Mouse (Mus musculus) layer of hippocampus, adult 2 months (tissue): ENCODE measurements around the gene Prr5l. TPM values are rescaled to one million over a fixed set of nuclear protein-coding genes. Genes with fewer than 3 reads are reported as not detected.

ENCODE experiments used
- DNase-seq, 2 experiments: peaks; one replicate each; pipeline ENCODE4 v3.0.0; 2022; ENCODE audit warnings: low spot score in 2 of 2
- H3K27ac ChIP-seq: fragments of 200-600 bp; 2 replicates; pipeline ENCODE4 v1.8.1; 2022
- H3K4me3 ChIP-seq: fragments of 200-600 bp; 2 replicates; pipeline ENCODE4 v1.8.1; 2022; ENCODE audit warnings: mild to moderate bottlenecking
- CTCF ChIP-seq: fragments of 200-600 bp; conservative IDR thresholded peaks from 2 replicates; pipeline ENCODE4 v1.8.1; 2022; ENCODE audit warnings: antibody characterized with exemption, mild to moderate bottlenecking, moderate library complexity
- total RNA-seq, 2 experiments: library from RNA; stranded (reverse); gene quantifications; 2 replicates each; pipeline ENCODE4 v1.2.3; 2021

Gene Prr5l
- total RNA-seq, 2 experiments from 2014 or later, result 7.2 to 9.5 TPM

DNA sequence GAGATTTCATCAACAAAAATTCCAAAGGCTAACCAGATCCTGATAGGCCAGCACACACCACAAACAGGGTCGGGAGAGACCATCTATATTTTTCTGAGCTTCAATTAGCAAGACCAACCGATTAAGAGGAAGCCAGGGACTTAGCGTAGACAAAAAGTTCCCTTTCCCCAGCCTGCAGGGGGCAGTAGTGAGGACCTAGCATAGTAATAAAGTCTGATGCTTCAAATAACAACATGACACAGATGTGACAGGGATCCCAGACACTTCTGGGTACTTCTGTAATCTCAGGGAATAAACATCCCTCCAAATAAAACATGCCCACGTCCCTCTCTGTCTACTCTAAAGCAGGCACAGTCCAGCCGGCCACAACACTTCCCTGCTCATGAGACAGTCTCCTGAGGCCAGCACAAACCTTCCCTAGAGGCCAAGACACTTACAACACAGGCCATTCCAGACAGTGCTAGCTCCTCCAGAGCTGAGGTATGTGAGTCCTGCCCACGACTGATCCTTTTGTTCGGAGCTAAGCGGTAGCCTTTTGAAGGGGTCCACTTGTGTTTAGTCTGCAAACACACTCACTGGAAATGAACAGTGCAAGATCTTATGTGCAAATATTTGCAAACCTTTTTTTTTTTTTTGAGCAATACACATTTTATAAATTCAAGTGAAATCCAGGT is 167.0 kb downstream of the Prr5l start:
- TF ChIP-seq CTCF, result peak; percentile 76
- Histone ChIP-seq H3K27ac (no peak overlapping the region), H3K4me3 (no peak overlapping the region)
- DNase-seq, result peak in 1 of 2 experiments; percentile 33

DNA sequence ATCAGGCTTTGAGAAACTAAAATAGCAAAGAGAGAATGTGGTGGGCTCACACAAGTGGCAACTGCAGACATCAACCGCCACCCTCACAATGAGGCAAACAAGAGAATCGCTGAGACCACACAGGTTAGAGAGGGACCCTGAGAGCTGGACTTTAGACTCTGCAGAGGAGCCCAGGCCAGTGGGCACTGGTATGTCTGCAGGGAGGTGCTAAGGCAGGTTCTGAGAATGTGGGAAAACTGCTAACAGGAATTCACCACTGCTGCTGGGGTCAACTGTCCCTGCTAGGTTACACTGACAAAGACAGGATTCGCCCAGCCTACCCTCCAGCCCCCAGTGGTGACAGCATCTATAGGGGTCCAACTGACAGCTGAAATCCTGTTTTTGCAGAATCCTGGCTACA is 171.2 kb downstream of the Prr5l start:
- no peak overlapping the region for H3K4me3 ChIP-seq
- no peak overlapping the region for H3K27ac ChIP-seq
- no peak for DNase-seq
- TF ChIP-seq CTCF, result no peak

DNA sequence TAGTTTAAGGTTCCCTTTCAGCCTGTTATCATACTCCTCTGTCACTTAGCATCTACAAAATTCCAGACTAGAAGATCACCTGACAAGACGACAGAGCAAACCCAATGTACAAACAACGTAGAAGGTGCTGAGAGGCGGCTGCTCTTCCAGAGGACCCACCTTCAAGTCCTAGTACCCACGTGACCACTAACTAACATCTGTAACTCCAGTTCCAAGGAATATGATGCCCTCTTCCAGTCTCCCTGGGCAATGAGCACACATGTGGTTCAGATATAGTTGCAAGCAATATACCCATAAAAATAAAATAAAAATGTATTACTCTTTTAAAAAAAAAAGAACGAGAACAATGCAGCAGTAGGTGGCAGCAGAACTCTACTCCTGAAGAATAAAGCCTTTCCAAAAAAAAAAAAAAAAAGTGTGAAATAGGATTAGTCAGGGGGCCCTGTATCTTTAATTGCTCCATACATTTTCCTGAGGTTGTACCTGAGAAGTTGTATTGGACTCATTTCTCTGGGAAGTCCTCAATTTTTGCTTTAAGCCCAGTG is 176.8 kb downstream of the Prr5l start:
- DNase-seq, result no peak
- no peak overlapping the region for H3K27ac ChIP-seq
- H3K4me3 ChIP-seq, result no peak overlapping the region
- TF ChIP-seq CTCF, result peak; percentile 88

DNA sequence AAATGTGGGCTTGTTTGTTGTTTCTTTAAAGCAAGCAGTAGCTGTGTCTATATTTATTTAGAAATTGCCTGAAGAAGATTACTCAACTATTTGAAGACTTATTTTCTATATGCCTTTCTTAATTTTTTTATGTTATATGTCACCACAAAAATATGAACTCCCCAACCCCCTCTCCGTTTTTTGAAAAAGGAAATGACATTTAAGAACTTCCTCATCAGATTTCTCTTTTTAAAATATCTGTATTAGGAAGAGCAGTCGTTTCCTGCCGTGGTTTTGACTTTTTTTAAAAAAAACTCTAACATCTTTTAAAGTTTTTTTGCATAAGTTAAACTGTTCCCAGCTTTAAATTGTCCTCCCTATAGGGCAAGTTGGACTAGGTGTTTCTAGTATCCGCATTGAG is 183.5 kb downstream of the Prr5l start:
- Histone ChIP-seq H3K27ac (no peak overlapping the region), H3K4me3 (no peak overlapping the region)
- no peak for DNase-seq
- TF ChIP-seq CTCF, result no peak

DNA sequence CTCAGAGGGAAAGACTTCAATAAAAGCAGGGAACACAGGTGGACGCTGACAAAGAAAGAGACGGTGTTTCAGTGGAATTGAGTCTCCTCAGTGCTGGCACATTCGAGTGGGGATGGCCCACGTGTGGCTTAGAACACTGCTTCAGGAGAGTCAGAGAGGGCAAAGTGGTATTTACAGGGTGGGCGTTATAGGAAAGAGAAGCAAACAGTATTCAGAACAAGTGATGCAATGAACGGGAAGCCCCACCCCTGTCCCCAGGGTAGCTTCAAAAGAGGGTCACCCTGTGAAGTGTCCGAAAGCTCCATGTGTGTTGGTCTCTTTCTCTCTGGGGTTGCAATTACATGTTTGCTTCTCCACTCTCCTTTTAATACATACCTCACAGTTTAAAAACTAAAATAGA is 187.2 kb downstream of the Prr5l start:
- H3K4me3 ChIP-seq, result no peak overlapping the region
- H3K27ac ChIP-seq, result no peak overlapping the region
- TF ChIP-seq CTCF, result no peak
- DNase-seq, result no peak

DNA sequence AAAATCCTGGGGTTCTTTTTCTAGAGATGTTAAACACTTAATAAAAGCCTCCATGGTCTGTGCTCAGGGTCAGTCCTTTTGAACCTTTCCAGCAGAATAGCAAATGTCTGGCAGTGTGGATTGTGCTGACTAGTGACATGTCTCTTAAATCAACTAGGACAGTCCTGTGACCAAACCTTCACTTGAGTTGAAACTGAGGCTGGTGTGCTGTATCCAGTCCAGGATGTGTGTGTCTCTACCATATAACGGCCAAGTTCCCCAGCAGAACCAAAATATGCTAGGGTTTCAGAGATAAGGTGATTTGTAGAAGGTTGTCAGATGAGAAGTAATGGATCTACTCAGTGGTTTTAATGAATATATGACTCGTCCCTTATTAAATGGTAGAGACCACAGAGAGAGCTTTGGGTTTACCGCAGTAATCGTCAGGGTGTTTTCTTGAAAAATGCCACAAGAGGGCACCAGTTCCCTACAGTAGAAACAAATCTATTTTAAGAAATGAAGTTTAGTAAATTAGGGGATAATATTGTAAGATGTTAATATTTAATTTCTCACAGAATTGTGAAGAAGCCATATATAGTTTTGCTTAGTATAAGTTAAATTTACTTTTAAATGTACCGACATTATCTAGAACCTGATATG is 189.1 kb downstream of the Prr5l start:
- peak; percentile 90 for TF ChIP-seq CTCF
- peak; percentile 29 to 43 for DNase-seq
- Histone ChIP-seq H3K4me3 (no peak overlapping the region), H3K27ac (no peak overlapping the region)

DNA sequence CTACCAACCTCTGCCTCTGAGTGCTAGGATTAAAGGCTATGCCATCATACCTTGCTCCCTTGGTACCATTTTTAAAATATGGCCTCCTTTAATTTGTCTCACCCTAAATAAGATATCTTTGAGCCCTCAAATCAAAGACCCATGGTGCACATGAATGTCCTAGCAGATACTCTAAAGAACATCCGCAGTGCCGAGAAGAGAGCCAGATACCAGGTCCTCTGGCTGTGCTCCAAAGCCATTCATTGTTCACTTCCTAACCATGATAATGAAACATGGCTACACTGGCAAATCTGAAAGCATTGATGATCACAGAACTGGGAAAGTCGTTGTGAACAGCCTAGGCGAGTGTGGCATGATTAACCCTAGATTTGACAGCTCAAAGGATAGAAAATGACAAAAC is 189.8 kb downstream of the Prr5l start:
- H3K27ac ChIP-seq, result peak overlapping the region; percentile 28; the same call in 1 of the 2 replicates
- DNase-seq, result no peak
- no peak for TF ChIP-seq CTCF
- no peak overlapping the region for H3K4me3 ChIP-seq

DNA sequence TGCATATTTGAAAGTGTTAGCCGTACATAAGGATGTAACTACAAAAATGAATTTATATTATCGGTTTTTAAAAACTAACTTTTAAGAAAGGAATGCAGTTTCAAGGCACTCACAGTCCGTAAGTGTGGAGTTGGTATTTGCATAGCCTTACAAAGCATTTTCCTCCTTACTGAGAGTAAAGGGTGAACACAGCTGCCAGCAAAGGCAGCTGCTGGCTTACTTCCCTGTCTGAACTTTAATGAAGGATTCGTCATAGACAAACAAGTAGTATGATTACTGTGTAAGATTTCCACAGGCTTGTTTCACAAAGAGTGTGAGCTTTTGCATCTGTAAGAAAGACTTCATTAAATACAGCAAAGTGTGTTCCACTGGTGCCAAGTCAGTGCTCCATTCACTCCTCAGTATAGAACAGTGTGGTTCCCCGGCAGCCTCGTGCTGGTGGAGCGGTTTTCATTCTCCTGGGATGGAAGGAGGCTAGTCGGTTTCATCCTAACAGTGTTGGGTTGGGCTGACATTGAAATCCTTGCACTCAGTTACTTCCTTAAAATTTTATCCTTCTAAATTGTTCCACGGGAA is 192.5 kb downstream of the Prr5l start:
- Histone ChIP-seq H3K27ac (no peak overlapping the region), H3K4me3 (no peak overlapping the region)
- no peak for DNase-seq
- no peak for TF ChIP-seq CTCF

DNA sequence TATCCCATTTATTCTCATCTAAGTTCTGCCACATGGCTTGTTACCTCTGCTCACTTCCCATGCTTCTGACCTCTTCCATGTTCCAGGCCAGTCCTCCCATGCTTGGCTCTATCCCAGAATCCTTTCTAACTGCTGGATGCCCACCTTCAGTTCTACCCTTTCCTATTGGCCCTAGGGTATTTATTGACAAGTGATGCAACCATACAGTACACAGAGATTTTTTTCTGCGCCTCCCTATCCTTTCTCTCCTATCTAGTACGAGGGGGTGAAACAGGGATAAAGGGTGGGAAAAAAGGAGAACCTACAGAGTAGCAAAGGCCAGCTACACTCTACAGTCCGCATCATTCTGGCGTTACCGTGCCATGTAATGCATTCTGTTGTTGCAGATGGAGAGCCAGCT is 194.8 kb downstream of the Prr5l start:
- H3K27ac ChIP-seq, result no peak overlapping the region
- H3K4me3 ChIP-seq, result peak overlapping the region; percentile 3; the same call in 1 of the 2 replicates
- DNase-seq, result no peak
- no peak for TF ChIP-seq CTCF

DNA sequence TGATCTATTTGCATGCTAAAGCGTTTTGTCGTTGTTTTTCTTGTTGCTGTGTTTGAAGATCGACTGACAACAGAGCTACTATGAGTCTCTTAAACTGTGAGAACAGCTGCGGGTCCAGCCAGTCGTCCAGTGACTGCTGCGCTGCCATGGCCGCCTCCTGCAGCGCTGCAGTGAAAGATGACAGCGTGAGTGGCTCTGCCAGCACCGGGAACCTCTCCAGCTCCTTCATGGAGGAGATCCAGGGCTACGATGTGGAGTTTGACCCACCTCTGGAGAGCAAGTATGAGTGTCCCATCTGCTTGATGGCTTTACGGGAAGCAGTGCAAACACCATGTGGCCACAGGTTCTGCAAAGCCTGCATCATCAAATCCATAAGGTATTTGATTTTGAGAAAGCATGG is 198.4 kb downstream of the Prr5l start:
- DNase-seq, result peak in 1 of 2 experiments; percentile 35
- TF ChIP-seq CTCF, result no peak
- no peak overlapping the region for H3K4me3 ChIP-seq
- peak overlapping the region; percentile 67 for H3K27ac ChIP-seq

DNA sequence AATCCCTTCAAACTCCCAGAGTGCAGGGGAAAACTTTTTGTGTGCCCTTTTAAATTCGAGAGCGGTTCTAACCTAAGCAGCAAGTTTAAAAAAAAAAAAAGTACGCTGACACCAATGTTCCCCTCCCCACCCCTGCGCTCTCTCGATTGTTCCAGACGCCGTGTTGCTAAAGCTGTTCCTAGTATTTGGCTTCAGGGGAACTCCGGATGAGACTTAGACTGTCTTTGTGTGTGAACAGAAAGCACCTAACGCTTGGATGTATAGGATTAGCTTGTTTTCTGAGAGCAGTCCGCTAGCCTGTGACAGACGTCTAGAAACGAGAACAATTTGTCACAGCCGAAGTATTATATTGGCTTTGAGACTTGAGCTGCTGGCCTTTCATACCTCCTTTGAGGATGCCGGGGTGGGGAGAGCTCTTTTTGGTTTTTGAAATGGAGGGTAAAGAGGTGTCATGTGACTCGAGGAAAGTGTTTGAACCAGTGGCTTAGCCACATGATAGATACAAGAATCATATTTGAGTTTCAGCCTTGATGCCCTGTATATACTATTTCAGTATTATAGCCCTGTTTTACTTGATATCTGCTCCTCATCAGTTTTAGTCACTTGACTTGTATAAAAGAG is 203.6 kb downstream of the Prr5l start:
- no peak for TF ChIP-seq CTCF
- Histone ChIP-seq H3K4me3 (peak overlapping the region; percentile 67), H3K27ac (peak overlapping the region; percentile 92; the same call in 1 of the 2 replicates)
- no peak for DNase-seq

DNA sequence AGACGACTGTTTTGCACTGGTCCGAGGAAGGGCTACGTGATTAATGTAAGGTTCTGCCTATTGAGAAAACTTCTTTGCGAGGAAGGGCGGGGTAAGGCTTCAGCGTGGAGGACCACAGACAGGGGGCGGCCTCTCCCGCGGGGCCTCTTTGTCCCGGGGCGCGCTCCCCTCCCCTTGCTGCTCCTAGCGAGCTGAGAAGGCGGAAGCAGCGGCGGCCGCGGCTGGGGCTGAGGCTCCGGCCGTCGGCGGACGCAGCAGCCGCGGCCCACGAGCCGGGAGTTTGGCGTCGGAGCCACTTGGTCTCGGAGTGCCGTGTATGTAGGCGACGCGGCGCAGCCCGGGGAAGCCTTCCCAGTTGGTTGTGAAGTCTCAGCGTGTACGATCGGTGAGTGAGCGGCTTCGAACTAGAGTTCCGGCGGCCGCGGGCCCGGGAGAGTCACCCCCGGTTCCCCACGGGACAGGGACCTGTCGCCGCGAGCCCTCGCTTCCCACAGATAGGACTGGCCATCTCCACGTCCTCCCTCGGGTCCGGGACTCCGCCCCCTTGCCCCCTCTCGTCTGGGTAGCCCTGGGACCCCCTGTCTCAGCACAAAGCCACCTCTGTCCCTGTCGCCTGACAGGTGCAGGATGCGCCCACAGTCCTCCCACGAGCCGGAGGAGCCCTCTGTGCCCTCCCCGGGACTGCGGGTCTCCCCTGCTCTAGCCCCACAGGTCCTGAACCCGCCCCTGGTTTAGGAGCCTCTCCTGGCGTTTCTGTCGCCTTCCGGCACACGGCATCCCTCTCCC is 204.4 kb downstream of the Prr5l start, which contains the start of gene Traf6:
Gene Traf6 (plus strand): TSS at position 194 of the 786 bp plus-strand sequence.
- H3K27ac ChIP-seq, result peak within 1 kb of the TSS; percentile 92
- peak; percentile 89 for TF ChIP-seq CTCF
- H3K4me3 ChIP-seq, result peak within 1 kb of the TSS; percentile 67
- peak; percentile 86 to 89 for DNase-seq
